Mouse (Mus musculus) bone marrow, adult 2 months (tissue): Measurements from ENCODE around the gene Slc9b2. TPM values are rescaled to one million over a fixed set of nuclear protein-coding genes. Genes with fewer than 3 reads are reported as not detected.

Source experiments
- H3K27ac ChIP-seq: fragments of 200-500 bp; 2 replicates; pipeline ENCODE4 v1.5.1; 2012; ENCODE audit warnings: low read depth, mild to moderate bottlenecking, control low read depth, inconsistent platforms, low read length; ENCODE audit not compliant: control insufficient read depth, poor library complexity, insufficient read depth
- H3K4me1 ChIP-seq: fragments of 200-500 bp; 2 replicates; pipeline ENCODE4 v1.6.1; 2011; ENCODE audit warnings: low read length; ENCODE audit not compliant: control insufficient read depth, insufficient read depth
- H3K4me3 ChIP-seq: fragments of 200-500 bp; replicated peaks from 2 replicates; pipeline ENCODE3; 2011; ENCODE audit warnings: mild to moderate bottlenecking, low read depth, low read length, control low read depth; ENCODE audit not compliant: control insufficient read depth
- CTCF ChIP-seq: fragments of 200-500 bp; IDR thresholded peaks from 2 replicates; pipeline ENCODE4 v1.5.1; 2011; ENCODE audit warnings: low read length, control low read depth; ENCODE audit not compliant: control insufficient read depth, insufficient read depth
- POLR2A ChIP-seq: fragments of 200-500 bp; IDR thresholded peaks from 2 replicates; pipeline ENCODE4 v1.6.1; 2011; ENCODE audit warnings: low read depth, mild to moderate bottlenecking, control low read depth, low read length, borderline replicate concordance; ENCODE audit not compliant: control insufficient read depth
- WGBS: fragments of 180-500 bp; shearing (Covaris S2); methylation state at CpG from one replicate; pipeline ENCODE4 v1.1.7; 2018; 5-methylcytosine and 5-hydroxymethylcytosine counted together
- polyA plus RNA-seq: library from polyadenylated mRNA; stranded (reverse); fragments of >200 nt; gene quantifications from 2 replicates; pipeline ENCODE4 v1.2.4, GENCODE M21; 2011; ENCODE audit warnings: low replicate concordance; ENCODE audit not compliant: missing spikeins, insufficient read depth, insufficient read length

Slc9b2 gene
- polyA plus RNA-seq, 1 experiment = not detected

- no peak overlapping the region for H3K4me3 ChIP-seq
- no peaks in the 10 kb centered on the region for H3K4me1 ChIP-seq
- TF ChIP-seq POLR2A (no peak), CTCF (no peak)
- H3K27ac ChIP-seq = no peak overlapping the region
- WGBS = 80% methylated on average over 1 of the region's 1 CpGs
These were observed 11.9 kb upstream of the Slc9b2 start for GRCm38 (mm10) chr3:135295559-135295958.

- H3K4me1 ChIP-seq = no peaks in the 10 kb centered on the region
- H3K27ac ChIP-seq = no peak overlapping the region
- H3K4me3 ChIP-seq = no peak overlapping the region
- 37% methylated on average over 3 of the region's 3 CpGs for WGBS
- no peak for TF ChIP-seq POLR2A
- TF ChIP-seq CTCF = no peak
These were observed 8.9 kb upstream of the Slc9b2 start for GRCm38 (mm10) chr3:135298560-135298959.

- no peak overlapping the region for H3K27ac ChIP-seq
- 64% methylated on average over 6 of the region's 6 CpGs for WGBS
- H3K4me1 ChIP-seq = no peaks in the 10 kb centered on the region
- H3K4me3 ChIP-seq = no peak overlapping the region
- TF ChIP-seq POLR2A = no peak
- TF ChIP-seq CTCF = no peak
These were observed 7.4 kb upstream of the Slc9b2 start for GRCm38 (mm10) chr3:135300081-135300480.

- 80% methylated on average over 6 of the region's 6 CpGs for WGBS
These were observed 3.4 kb upstream of the Slc9b2 start for GRCm38 (mm10) chr3:135304060-135304459.

GRCm38 (mm10) chr3:135304566-135304965, 2.9 kb upstream of the Slc9b2 start:
- 71% methylated on average over 9 of the region's 9 CpGs for WGBS
- TF ChIP-seq POLR2A = no peak
- no peak for TF ChIP-seq CTCF
- no peaks in the 10 kb centered on the region for H3K4me1 ChIP-seq

More at GRCm38 (mm10) chr3:135304060-135304459, 3.4 kb upstream of the Slc9b2 start:
- no peak for TF ChIP-seq POLR2A
- TF ChIP-seq CTCF = no peak
- Histone ChIP-seq H3K27ac (no peak overlapping the region), H3K4me1 (no peaks in the 10 kb centered on the region), H3K4me3 (no peak overlapping the region)

GRCm38 (mm10) chr3:135312916-135313491, 5.5 kb downstream of the Slc9b2 start:
- Histone ChIP-seq H3K4me3 (no peak overlapping the region), H3K4me1 (no peaks in the 10 kb centered on the region), H3K27ac (no peak overlapping the region)
- TF ChIP-seq POLR2A (no peak), CTCF (no peak)
- 45% methylated on average over 2 of the region's 2 CpGs for WGBS

More at GRCm38 (mm10) chr3:135304566-135304965, 2.9 kb upstream of the Slc9b2 start:
- no peak overlapping the region for H3K4me3 ChIP-seq
- no peak overlapping the region for H3K27ac ChIP-seq

GRCm38 (mm10) chr3:135313727-135314126, 6.2 kb downstream of the Slc9b2 start:
- no peak for TF ChIP-seq CTCF
- no peak for TF ChIP-seq POLR2A
- WGBS = 75% methylated on average over 2 of the region's 2 CpGs
- H3K27ac ChIP-seq = no peak overlapping the region
- no peak overlapping the region for H3K4me3 ChIP-seq
- H3K4me1 ChIP-seq = no peaks in the 10 kb centered on the region

GRCm38 (mm10) chr3:135314811-135315210, 7.3 kb downstream of the Slc9b2 start:
- WGBS = 82% methylated on average over 2 of the region's 2 CpGs
- H3K4me3 ChIP-seq = no peak overlapping the region
- H3K27ac ChIP-seq = no peak overlapping the region
- no peaks in the 10 kb centered on the region for H3K4me1 ChIP-seq
- TF ChIP-seq POLR2A = no peak
- no peak for TF ChIP-seq CTCF

- H3K4me1 ChIP-seq = no peaks in the 10 kb centered on the region
- no peak overlapping the region for H3K27ac ChIP-seq
- H3K4me3 ChIP-seq = no peak overlapping the region
- 83% methylated on average over 9 of the region's 9 CpGs for WGBS
- TF ChIP-seq CTCF (no peak), POLR2A (no peak)
These were observed 8.4 kb downstream of the Slc9b2 start for GRCm38 (mm10) chr3:135315720-135316425.
